Mouse (Mus musculus) hindbrain, embryonic 10.5 days (tissue): ENCODE data around the gene Grm1. TPM values are rescaled to one million over a fixed set of nuclear protein-coding genes. Genes with fewer than 3 reads are reported as not detected.

Experiments
- DNase-seq: peaks from one replicate; pipeline ENCODE4 v3.0.0-alpha.2; 2017; ENCODE audit warnings: low spot score
- H3K27ac ChIP-seq: fragments of 300-500 bp; sonication (generic); 2 replicates; pipeline ENCODE4 v1.5.1; 2016; ENCODE audit warnings: mild to moderate bottlenecking, moderate library complexity
- H3K27me3 ChIP-seq: fragments of 300-500 bp; sonication (generic); 2 replicates; pipeline ENCODE4 v1.6.1; 2016; ENCODE audit warnings: mild to moderate bottlenecking; ENCODE audit not compliant: poor library complexity, insufficient read depth, severe bottlenecking
- H3K36me3 ChIP-seq: fragments of 300-500 bp; sonication (generic); 2 replicates; pipeline ENCODE4 v1.6.1; 2016; ENCODE audit warnings: mild to moderate bottlenecking, moderate library complexity
- H3K4me1 ChIP-seq: fragments of 300-500 bp; sonication (generic); replicated peaks from 2 replicates; pipeline ENCODE4 v1.6.1; 2016; ENCODE audit warnings: mild to moderate bottlenecking
- H3K4me3 ChIP-seq: fragments of 300-500 bp; sonication (generic); 2 replicates; pipeline ENCODE4 v1.5.1; 2016; ENCODE audit warnings: mild to moderate bottlenecking, moderate library complexity
- H3K9me3 ChIP-seq: fragments of 300-500 bp; sonication (generic); 2 replicates; pipeline ENCODE4 v1.6.1; 2016; ENCODE audit warnings: mild to moderate bottlenecking, moderate library complexity
- WGBS: fragments of 180-500 bp; shearing (Covaris S2); methylation state at CpG from one replicate; pipeline ENCODE4 v1.1.7; 2016; 5-methylcytosine and 5-hydroxymethylcytosine counted together
- polyA plus RNA-seq: library from polyadenylated mRNA; unstranded; fragments of >200 nt; fragmentation: Nextera tagmentation; extraction: Ambion mirVana; gene quantifications from 2 replicates; pipeline ENCODE4 v1.2.1, GENCODE M21; 2016

Grm1 gene
- polyA plus RNA-seq, 1 experiment from 2014 or later = 0.12 TPM

GRCm38 (mm10) chr10:10847376-10848286 is 234.5 kb downstream of the Grm1 start:
- no peak overlapping the region for H3K27ac ChIP-seq
- no peak for DNase-seq
- H3K27me3 ChIP-seq = no peaks in the 10 kb centered on the region
- no peaks in the 10 kb centered on the region for H3K4me1 ChIP-seq
- H3K9me3 ChIP-seq = no peaks in the 10 kb centered on the region
- WGBS = 69% methylated on average over 7 of the region's 7 CpGs
- H3K4me3 ChIP-seq = no peak overlapping the region
- no peaks in the 10 kb centered on the region for H3K36me3 ChIP-seq

- Histone ChIP-seq H3K27ac (no peak overlapping the region), H3K27me3 (no peaks in the 10 kb centered on the region), H3K4me1 (no peaks in the 10 kb centered on the region), H3K36me3 (no peaks in the 10 kb centered on the region), H3K9me3 (no peaks in the 10 kb centered on the region), H3K4me3 (no peak overlapping the region)
- 85% methylated on average over 5 of the region's 5 CpGs for whole genome bisulfite sequencing
- DNase-seq = no peak
Observed at GRCm38 (mm10) chr10:10845059-10845685, 237.0 kb downstream of the Grm1 start.

GRCm38 (mm10) chr10:10835406-10835805 is 246.8 kb downstream of the Grm1 start:
- no peak for DNase-seq
- H3K27ac ChIP-seq = no peak overlapping the region
- H3K4me1 ChIP-seq = no peaks in the 10 kb centered on the region
- no peak overlapping the region for H3K4me3 ChIP-seq
- no peaks in the 10 kb centered on the region for H3K36me3 ChIP-seq
- no peaks in the 10 kb centered on the region for H3K27me3 ChIP-seq
- H3K9me3 ChIP-seq = no peaks in the 10 kb centered on the region

- DNase-seq = no peak
- H3K4me1 ChIP-seq = no peaks in the 10 kb centered on the region
- H3K27ac ChIP-seq = no peak overlapping the region
- H3K4me3 ChIP-seq = no peak overlapping the region
- no peaks in the 10 kb centered on the region for H3K9me3 ChIP-seq
- 79% methylated on average over 3 of the region's 3 CpGs for WGBS
- H3K36me3 ChIP-seq = no peaks in the 10 kb centered on the region
- no peaks in the 10 kb centered on the region for H3K27me3 ChIP-seq
Observed at GRCm38 (mm10) chr10:10834828-10835227, 247.3 kb downstream of the Grm1 start.

- DNase-seq = no peak
- H3K9me3 ChIP-seq = no peaks in the 10 kb centered on the region
- no peaks in the 10 kb centered on the region for H3K4me1 ChIP-seq
- no peak overlapping the region for H3K27ac ChIP-seq
- no peaks in the 10 kb centered on the region for H3K27me3 ChIP-seq
- H3K4me3 ChIP-seq = no peak overlapping the region
- no peaks in the 10 kb centered on the region for H3K36me3 ChIP-seq
- WGBS = 88% methylated on average over 1 of the region's 1 CpGs
Observed at GRCm38 (mm10) chr10:10831141-10831540, 251.0 kb downstream of the Grm1 start.

GRCm38 (mm10) chr10:10827308-10827707 is 254.8 kb downstream of the Grm1 start:
- Histone ChIP-seq H3K9me3 (no peaks in the 10 kb centered on the region), H3K27ac (no peak overlapping the region), H3K27me3 (no peaks in the 10 kb centered on the region), H3K4me1 (no peaks in the 10 kb centered on the region), H3K36me3 (no peaks in the 10 kb centered on the region), H3K4me3 (no peak overlapping the region)
- DNase-seq = no peak
- WGBS = 71% methylated on average over 1 of the region's 1 CpGs

GRCm38 (mm10) chr10:10818061-10818460 is 264.1 kb downstream of the Grm1 start:
- Histone ChIP-seq H3K27ac (no peak overlapping the region), H3K27me3 (no peaks in the 10 kb centered on the region), H3K4me1 (no peaks in the 10 kb centered on the region), H3K9me3 (no peaks in the 10 kb centered on the region), H3K4me3 (no peak overlapping the region), H3K36me3 (no peaks in the 10 kb centered on the region)
- WGBS = 96% methylated on average over 2 of the region's 2 CpGs
- no peak for DNase-seq

GRCm38 (mm10) chr10:10814631-10815216 is 267.4 kb downstream of the Grm1 start:
- no peak overlapping the region for H3K27ac ChIP-seq
- H3K36me3 ChIP-seq = no peaks in the 10 kb centered on the region
- WGBS = 69% methylated on average over 2 of the region's 2 CpGs
- H3K9me3 ChIP-seq = no peaks in the 10 kb centered on the region
- no peaks in the 10 kb centered on the region for H3K27me3 ChIP-seq
- no peak for DNase-seq
- no peak overlapping the region for H3K4me3 ChIP-seq
- H3K4me1 ChIP-seq = no peaks in the 10 kb centered on the region

- H3K9me3 ChIP-seq = no peaks in the 10 kb centered on the region
- H3K4me3 ChIP-seq = no peak overlapping the region
- no peaks in the 10 kb centered on the region for H3K4me1 ChIP-seq
- no peaks in the 10 kb centered on the region for H3K36me3 ChIP-seq
- DNase-seq = no peak
- 70% methylated on average over 5 of the region's 5 CpGs for WGBS
- no peaks in the 10 kb centered on the region for H3K27me3 ChIP-seq
- H3K27ac ChIP-seq = no peak overlapping the region
Observed at GRCm38 (mm10) chr10:10812750-10813711, 269.1 kb downstream of the Grm1 start.

- 95% methylated on average over 3 of the region's 3 CpGs for WGBS
- H3K4me3 ChIP-seq = no peak overlapping the region
- no peak for DNase-seq
Observed at GRCm38 (mm10) chr10:10809777-10810176, 272.4 kb downstream of the Grm1 start.

GRCm38 (mm10) chr10:10795321-10795720 is 286.8 kb downstream of the Grm1 start:
- no peaks in the 10 kb centered on the region for H3K4me1 ChIP-seq
- WGBS = 88% methylated on average over 1 of the region's 1 CpGs
- H3K27ac ChIP-seq = no peak overlapping the region
- H3K27me3 ChIP-seq = no peaks in the 10 kb centered on the region
- no peaks in the 10 kb centered on the region for H3K36me3 ChIP-seq
- H3K4me3 ChIP-seq = no peak overlapping the region
- no peaks in the 10 kb centered on the region for H3K9me3 ChIP-seq
- DNase-seq = no peak

More at GRCm38 (mm10) chr10:10809777-10810176, 272.4 kb downstream of the Grm1 start:
- no peaks in the 10 kb centered on the region for H3K9me3 ChIP-seq
- no peak overlapping the region for H3K27ac ChIP-seq
- no peaks in the 10 kb centered on the region for H3K36me3 ChIP-seq
- H3K4me1 ChIP-seq = no peaks in the 10 kb centered on the region
- H3K27me3 ChIP-seq = no peaks in the 10 kb centered on the region

GRCm38 (mm10) chr10:10790458-10790857 is 291.7 kb downstream of the Grm1 start:
- no peak for DNase-seq
- Histone ChIP-seq H3K27me3 (no peaks in the 10 kb centered on the region), H3K27ac (no peak overlapping the region), H3K4me3 (no peak overlapping the region), H3K9me3 (no peaks in the 10 kb centered on the region), H3K36me3 (no peaks in the 10 kb centered on the region), H3K4me1 (no peaks in the 10 kb centered on the region)
- WGBS = 89% methylated on average over 1 of the region's 1 CpGs
